Mouse (Mus musculus) limb, embryonic 14.5 days (tissue): Measurements from ENCODE around the gene Asrgl1. TPM values are rescaled to one million over a fixed set of nuclear protein-coding genes. Genes with fewer than 3 reads are reported as not detected.
A peak's percentile ranks its signal among the peaks of the same experiment; 100 is the strongest.
"Not testable (repeated sequence)": the region's sequence is repeated elsewhere in the genome, so short reads cannot be mapped to it uniquely, and the experiment has no call there.

ENCODE experiments used
- ATAC-seq: fragments of 200-750 bp; cut with Nextera tagmentation; 2 replicates; pipeline ENCODE4 v1.8.0; 2017; ENCODE audit warnings: low read depth, moderate number of reproducible peaks, moderate TSS enrichment; ENCODE audit not compliant: low FRiP score
- DNase-seq: peaks from one replicate; pipeline ENCODE4 v3.0.0-alpha.2; 2015; ENCODE audit warnings: low spot score
- H3K27ac ChIP-seq: fragments of 300-500 bp; sonication (generic); replicated peaks from 2 replicates; pipeline ENCODE4 v1.5.1; 2014; ENCODE audit warnings: low read depth, mild to moderate bottlenecking, low read length, moderate library complexity, mixed read lengths
- H3K27me3 ChIP-seq: fragments of 300-500 bp; sonication (generic); 2 replicates; pipeline ENCODE4 v1.6.1; 2014; ENCODE audit warnings: low read length, mixed read lengths; ENCODE audit not compliant: control insufficient read depth, insufficient read depth
- H3K36me3 ChIP-seq: fragments of 300-500 bp; sonication (generic); 2 replicates; pipeline ENCODE4 v1.6.1; 2014; ENCODE audit warnings: mild to moderate bottlenecking, low read length, moderate library complexity, mixed read lengths; ENCODE audit not compliant: control insufficient read depth, insufficient read depth
- H3K4me1 ChIP-seq: fragments of 300-500 bp; sonication (generic); 2 replicates; pipeline ENCODE4 v1.6.1; 2014; ENCODE audit warnings: antibody characterized with exemption, low read length, mixed read lengths; ENCODE audit not compliant: control insufficient read depth, insufficient read depth
- H3K4me2 ChIP-seq: fragments of 300-500 bp; sonication (generic); replicated peaks from 2 replicates; pipeline ENCODE4 v1.6.1; 2014; ENCODE audit warnings: low read depth, mild to moderate bottlenecking, low read length, moderate library complexity; ENCODE audit not compliant: severe bottlenecking
- H3K4me3 ChIP-seq: fragments of 300-500 bp; sonication (generic); replicated peaks from 2 replicates; pipeline ENCODE4 v1.5.1; 2014; ENCODE audit warnings: low read length
- H3K9ac ChIP-seq: fragments of 300-500 bp; sonication (generic); 2 replicates; pipeline ENCODE4 v1.6.1; 2014; ENCODE audit warnings: mild to moderate bottlenecking, low read depth, low read length, moderate library complexity; ENCODE audit not compliant: severe bottlenecking
- H3K9me3 ChIP-seq: fragments of 300-500 bp; sonication (generic); 2 replicates; pipeline ENCODE4 v1.6.1; 2016; ENCODE audit warnings: low read length; ENCODE audit not compliant: control insufficient read depth
- POLR2A ChIP-seq: fragments of 200-500 bp; IDR thresholded peaks from 2 replicates; pipeline ENCODE4 v1.8.0; 2012; ENCODE audit warnings: inconsistent platforms, mild to moderate bottlenecking, moderate library complexity, borderline replicate concordance; ENCODE audit not compliant: insufficient read depth, insufficient read length; ENCODE audit errors: extremely low read depth
- WGBS: fragments of 180-500 bp; shearing (Covaris S2); extraction: QIAGEN DNeasy Blood & Tissue Kit; methylation state at CpG from one replicate; pipeline ENCODE4 v1.1.7; 2014; 5-methylcytosine and 5-hydroxymethylcytosine counted together
- polyA plus RNA-seq, 2 experiments: library from polyadenylated mRNA; depleted of rRNA in 1 of 2; stranded (reverse) in 1 of 2; unstranded in 1 of 2; fragments of >200 nt; fragmentation: Nextera tagmentation in 1 of 2; extraction: Ambion mirVana in 1 of 2; gene quantifications; 2 replicates each; pipeline versions ENCODE4 v1.2.1 to v1.2.3; 2012 to 2014

The Asrgl1 gene
- polyA plus RNA-seq (2012; rRNA removed) (5.7 and 6.3 TPM in 2 replicates), polyA plus RNA-seq (2014; fragmentation: Nextera tagmentation; extraction: Ambion mirVana) (8.5 and 11.2 TPM in 2 replicates)

GRCm38 (mm10) chr19:9135512-9136331, at the start of gene Asrgl1:
Gene Asrgl1 (minus strand): TSS chr19:9135636.
- WGBS = 12% methylated on average over 31 of the region's 31 CpGs
- Histone ChIP-seq H3K27ac (peak within 1 kb of the TSS; percentile 53), H3K4me1 (no peaks in the 10 kb centered on the region), H3K9ac (peak within 1 kb of the TSS; percentile 77), H3K4me2 (peak within 1 kb of the TSS; percentile 96), H3K36me3 (no peaks in the 10 kb centered on the region), H3K27me3 (no peaks in the 10 kb centered on the region), H3K9me3 (no peaks in the 10 kb centered on the region), H3K4me3 (peak within 1 kb of the TSS; percentile 77)
- ATAC-seq (peak; percentile 94), DNase-seq (peak; percentile 92)
- 0 out of 2 replicates have a peak, but pooled peaks have one; percentile 46 for TF ChIP-seq POLR2A

DNA sequence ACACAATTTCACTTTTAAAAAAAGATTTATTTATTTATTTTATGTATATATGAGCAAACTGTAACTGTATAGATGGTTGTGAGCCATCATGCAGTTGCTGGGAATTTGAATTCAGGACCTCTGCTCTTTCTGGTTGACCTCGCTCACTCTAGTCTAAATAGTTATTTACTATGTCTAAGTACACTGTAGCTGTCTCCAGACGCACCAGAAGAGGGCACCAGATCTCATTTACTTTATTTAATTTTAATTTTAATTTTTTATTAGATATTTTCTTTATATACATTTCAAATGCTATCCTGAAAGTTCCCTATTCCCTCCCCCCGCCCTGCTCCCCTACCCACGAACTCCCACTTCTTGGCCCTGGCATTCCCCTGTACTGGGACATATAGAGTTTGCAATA, 10.8 kb upstream of the Asrgl1 start:
- no peak overlapping the region for H3K9ac ChIP-seq
- no peaks in the 10 kb centered on the region for H3K27me3 ChIP-seq
- H3K4me1 ChIP-seq = no peaks in the 10 kb centered on the region
- H3K4me2 ChIP-seq = no peak overlapping the region
- H3K9me3 ChIP-seq = no peaks in the 10 kb centered on the region
- TF ChIP-seq POLR2A = no peak
- DNase-seq (no peak), ATAC-seq (no peak)
- H3K36me3 ChIP-seq = no peaks in the 10 kb centered on the region
- whole genome bisulfite sequencing = 74% methylated on average over 4 of the region's 4 CpGs
- no peak overlapping the region for H3K27ac ChIP-seq
- no peak overlapping the region for H3K4me3 ChIP-seq

DNA sequence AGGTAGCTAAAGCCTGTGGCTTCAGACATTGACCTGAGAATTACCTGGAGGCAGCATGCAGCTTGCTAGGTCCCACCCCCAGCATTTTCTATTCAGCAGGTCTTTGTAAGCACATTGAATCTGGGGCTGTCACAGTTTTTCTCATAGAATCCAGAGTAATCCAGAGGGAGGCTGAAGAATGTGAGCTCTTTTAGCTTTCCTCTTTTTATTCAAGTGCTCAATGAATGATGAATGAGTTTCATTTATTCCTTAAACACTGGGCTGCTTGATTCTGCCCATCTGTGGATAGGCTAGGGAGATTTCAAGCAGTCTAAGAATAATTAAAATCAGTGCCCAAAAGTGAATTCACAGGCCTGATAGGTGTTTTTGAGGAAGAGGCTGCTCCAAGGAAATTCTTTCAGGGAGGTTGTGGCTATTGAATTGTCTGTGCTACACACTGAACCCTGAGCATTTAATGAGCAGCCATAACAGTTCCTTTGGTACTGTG, 8.2 kb upstream of the Asrgl1 start:
- peak; percentile 34; the same call in 1 of the 2 replicates for ATAC-seq
- H3K9me3 ChIP-seq = no peaks in the 10 kb centered on the region
- H3K9ac ChIP-seq = no peak overlapping the region
- TF ChIP-seq POLR2A = no peak
- DNase-seq = no peak
- H3K4me3 ChIP-seq = no peak overlapping the region
- peak overlapping the region; percentile 76 for H3K27ac ChIP-seq
- H3K27me3 ChIP-seq = no peaks in the 10 kb centered on the region
- no peak overlapping the region for H3K4me2 ChIP-seq
- no peaks in the 10 kb centered on the region for H3K4me1 ChIP-seq
- no peaks in the 10 kb centered on the region for H3K36me3 ChIP-seq

DNA sequence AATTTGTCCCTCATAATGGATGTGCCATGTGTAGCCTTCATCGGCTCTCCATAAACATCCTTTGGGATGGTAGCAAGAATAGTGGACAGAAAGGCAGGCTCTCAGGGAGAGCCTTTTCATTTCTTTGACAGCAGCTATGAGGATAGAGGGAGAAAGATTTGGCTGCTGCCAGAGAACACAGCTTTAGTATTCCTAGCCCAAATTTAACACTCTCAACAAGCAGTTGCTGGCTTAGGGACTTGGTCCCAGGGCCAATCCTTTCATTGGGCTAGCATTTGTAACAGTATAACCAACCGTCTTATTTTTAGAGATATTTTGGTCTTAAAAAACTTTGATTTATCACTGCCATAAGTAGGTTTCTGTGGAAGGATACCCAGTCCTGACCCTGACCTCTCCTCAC, 7.8 kb upstream of the Asrgl1 start:
- Histone ChIP-seq H3K27me3 (no peaks in the 10 kb centered on the region), H3K9ac (no peak overlapping the region), H3K4me3 (no peak overlapping the region), H3K27ac (peak overlapping the region; percentile 76), H3K9me3 (no peaks in the 10 kb centered on the region), H3K36me3 (no peaks in the 10 kb centered on the region), H3K4me1 (no peaks in the 10 kb centered on the region), H3K4me2 (no peak overlapping the region)
- no peak for TF ChIP-seq POLR2A
- ATAC-seq (no peak), DNase-seq (no peak)
- 73% methylated on average over 2 of the region's 2 CpGs for WGBS

GRCm38 (mm10) chr19:9140361-9140760, 4.9 kb upstream of the Asrgl1 start:
- not testable (repeated sequence) for H3K27me3 ChIP-seq, H3K4me1 ChIP-seq, H3K9ac ChIP-seq, H3K4me3 ChIP-seq, DNase-seq, H3K9me3 ChIP-seq, ATAC-seq, H3K4me2 ChIP-seq, H3K27ac ChIP-seq, H3K36me3 ChIP-seq
- 74% methylated on average over 1 of the region's 1 CpGs for WGBS
